Mouse (Mus musculus) ES-Bruce4 (cell line): ENCODE results near the gene Loxl4.

ENCODE experiments used
- CTCF ChIP-seq: IDR thresholded peaks from one replicate; pipeline ENCODE4 v1.8.1; 2011; ENCODE audit warnings: low read depth, low read length
- EP300 ChIP-seq: IDR thresholded peaks from 2 replicates; pipeline ENCODE4 v1.6.1; 2011; ENCODE audit warnings: low read depth, low read length; ENCODE audit not compliant: insufficient read depth
- POLR2A ChIP-seq: IDR thresholded peaks from one replicate; pipeline ENCODE4 v1.8.1; 2011; ENCODE audit warnings: low read length; ENCODE audit not compliant: insufficient read depth

GRCm38 (mm10) chr19:42636631-42637030 lies 24.0 kb upstream of the Loxl4 start:
- no peak for TF ChIP-seq CTCF
- TF ChIP-seq POLR2A = no peak
- TF ChIP-seq EP300 = no peak
